ENCODE assay signal across 9 mouse cellular contexts in the genomic region with DNA sequence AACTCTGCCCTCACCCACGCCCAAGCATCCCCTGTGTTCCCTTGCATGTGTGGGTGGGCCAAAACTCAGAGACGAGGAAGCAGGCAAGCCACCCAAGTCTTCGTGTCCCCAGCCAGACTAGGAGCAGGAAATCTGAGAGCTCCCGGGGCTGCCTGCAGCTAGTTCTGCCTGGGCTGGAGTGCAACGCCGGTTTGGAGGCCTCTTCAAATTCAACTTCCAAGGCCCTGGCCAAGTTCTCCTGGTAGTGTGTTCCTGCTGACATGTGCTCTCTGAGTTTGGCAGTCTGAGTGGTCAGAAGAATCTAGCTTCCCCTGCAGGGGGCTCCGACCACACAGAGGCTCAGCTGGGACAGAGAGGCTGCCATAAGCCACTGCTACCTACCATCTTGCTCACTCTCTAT.
DNase-seq lines count a peak whose midpoint lies in the region; ATAC-seq lines count a peak whose summit lies in the region.
"Had no signal": no experiment of that assay in that cellular context is flagged by ENCODE, and none has a peak within 500 bp of the region (broad histone marks: within the 10 kb centered on the region; RNA-seq: fewer than 3 reads in every experiment).

No protein-coding gene starts in this region.

- no peaks in the 10 kb centered on the region for H3K9me3 ChIP-seq in heart, embryonic 10.5 days
- no peaks in the 10 kb centered on the region for H3K9me3 ChIP-seq in forebrain, embryonic 16.5 days (ENCODE audit: control insufficient read depth, low read length)
- H3K9me3 ChIP-seq in midbrain, embryonic 15.5 days = no peaks in the 10 kb centered on the region
- H3K9me3 ChIP-seq: liver, embryonic 13.5 days had no signal

- H3K36me3 ChIP-seq in heart, embryonic 10.5 days = peaks cover 46% of the 10 kb centered on the region
- H3K36me3 ChIP-seq in forebrain, embryonic 16.5 days (ENCODE audit: control insufficient read depth, insufficient read depth) = peaks cover 8% of the 10 kb centered on the region; the same call in 1 of the 2 replicates
- 0 out of 2 replicates have a peak, but pooled peaks cover 2% of the 10 kb centered on the region for H3K36me3 ChIP-seq in midbrain, embryonic 15.5 days (replicated peaks)

- no peak for DNase-seq in heart, embryonic 10.5 days (ENCODE audit: low spot score)
- DNase-seq in heart, adult 8-10 months (ENCODE audit: low spot score) = no peak
- DNase-seq in adrenal gland, postnatal 36 days = peak; percentile 33 to 43
- peak; percentile 61 to 66 for DNase-seq in heart, postnatal 10 days
- peak; percentile 36 for DNase-seq in lung, postnatal 25 days (ENCODE audit: low spot score)
- no peak for DNase-seq in layer of hippocampus, postnatal 36 days
- DNase-seq: liver, embryonic 13.5 days had no signal

- WGBS in heart, embryonic 10.5 days = 62% methylated on average over 7 of the region's 7 CpGs
- WGBS in forebrain, embryonic 16.5 days = 80% methylated on average over 7 of the region's 7 CpGs
- WGBS in midbrain, embryonic 15.5 days = 83% methylated on average over 7 of the region's 7 CpGs

- no peak overlapping the region for H3K4me3 ChIP-seq in heart, embryonic 10.5 days
- H3K4me3 ChIP-seq in forebrain, embryonic 16.5 days (replicated peaks; ENCODE audit: low read length) = no peak overlapping the region
- no peak overlapping the region for H3K4me3 ChIP-seq in midbrain, embryonic 15.5 days
- H3K4me3 ChIP-seq: liver, embryonic 13.5 days had no signal

- H3K27ac ChIP-seq in heart, embryonic 10.5 days = peak overlapping the region; percentile 49; the same call in 1 of the 2 replicates
- H3K27ac ChIP-seq in forebrain, embryonic 16.5 days (ENCODE audit: low read length) = no peak overlapping the region
- no peak overlapping the region for H3K27ac ChIP-seq in midbrain, embryonic 15.5 days
- H3K27ac ChIP-seq: liver, embryonic 13.5 days had no signal

- H3K4me2 ChIP-seq in forebrain, embryonic 16.5 days (ENCODE audit: low read length) = no peak overlapping the region
- no peak overlapping the region for H3K4me2 ChIP-seq in midbrain, embryonic 15.5 days
- H3K4me2 ChIP-seq: liver, embryonic 13.5 days had no signal

- H3K27me3 ChIP-seq in heart, embryonic 10.5 days (ENCODE audit: insufficient read depth, poor library complexity, severe bottlenecking) = no peaks in the 10 kb centered on the region
- no peaks in the 10 kb centered on the region for H3K27me3 ChIP-seq in forebrain, embryonic 16.5 days (replicated peaks; ENCODE audit: control insufficient read depth, insufficient read depth, low read length)
- H3K27me3 ChIP-seq in midbrain, embryonic 15.5 days (replicated peaks) = 0 out of 2 replicates have a peak, but pooled peaks cover 3% of the 10 kb centered on the region
- H3K27me3 ChIP-seq: liver, embryonic 13.5 days had no signal

- H3K9ac ChIP-seq in forebrain, embryonic 16.5 days (replicated peaks; ENCODE audit: low read depth, low read length) = no peak overlapping the region
- no peak overlapping the region for H3K9ac ChIP-seq in midbrain, embryonic 15.5 days
- H3K9ac ChIP-seq: liver, embryonic 13.5 days had no signal

- ATAC-seq in forebrain, embryonic 16.5 days = no peak
- no peak for ATAC-seq in midbrain, embryonic 15.5 days (replicated peaks)

- intact Hi-C loops in heart, postnatal 10 days (cut with DNase I) = no loop called here

- H3K4me1 ChIP-seq in heart, embryonic 10.5 days = peaks cover 38% of the 10 kb centered on the region
- H3K4me1 ChIP-seq in forebrain, embryonic 16.5 days (replicated peaks; ENCODE audit: control insufficient read depth, insufficient read depth, low read length) = no peaks in the 10 kb centered on the region
- no peaks in the 10 kb centered on the region for H3K4me1 ChIP-seq in midbrain, embryonic 15.5 days
- H3K4me1 ChIP-seq: liver, embryonic 13.5 days had no signal

Comparison
In these comparisons a context has a peak if more than half of its experiments do, and no peak if none do; other contexts are left out.
1. DNase-seq: peak in adrenal gland, postnatal 36 days (2 of 2), heart, postnatal 10 days (2 of 2) and lung, postnatal 25 days (single experiment); none in heart, embryonic 10.5 days (single experiment), heart, adult 8-10 months (single experiment) and layer of hippocampus, postnatal 36 days (0 of 2).